Mouse (Mus musculus) right cerebral cortex, adult 2 months (tissue): ENCODE measurements around the gene Zscan5b.
"Not testable (repeated sequence)": the region's sequence is repeated elsewhere in the genome, so short reads cannot be mapped to it uniquely, and the experiment has no call there.

Experiments
- DNase-seq, 2 experiments: peaks; one replicate each; pipeline ENCODE4 v3.0.0; 2021 to 2022; ENCODE audit warnings: low spot score in 2 of 2

Gene Zscan5b

GRCm38 (mm10) chr7:6244361-6245292, 22.5 kb downstream of the Zscan5b start:
- DNase-seq, result no peak

- no peak for DNase-seq
These were observed 30.3 kb downstream of the Zscan5b start, which contains the start of gene Epp13 for GRCm38 (mm10) chr7:6252410-6252809. Gene Epp13 (plus strand): TSS chr7:6252710.

GRCm38 (mm10) chr7:6254451-6254850, 32.4 kb downstream of the Zscan5b start:
- no peak for DNase-seq

GRCm38 (mm10) chr7:6257386-6257785, 35.3 kb downstream of the Zscan5b start:
- no peak for DNase-seq

- DNase-seq, result no peak
These were observed 36.4 kb downstream of the Zscan5b start for GRCm38 (mm10) chr7:6258232-6259220.

- not testable (repeated sequence) for DNase-seq
These were observed 37.9 kb downstream of the Zscan5b start for GRCm38 (mm10) chr7:6260004-6260403.

- DNase-seq, result no peak
These were observed 40.0 kb downstream of the Zscan5b start for GRCm38 (mm10) chr7:6262120-6262519.

GRCm38 (mm10) chr7:6262984-6263383, 40.9 kb downstream of the Zscan5b start:
- DNase-seq, result no peak

GRCm38 (mm10) chr7:6265695-6266094, 43.6 kb downstream of the Zscan5b start:
- no peak for DNase-seq

- no peak for DNase-seq
These were observed 55.8 kb downstream of the Zscan5b start for GRCm38 (mm10) chr7:6277906-6278305.

GRCm38 (mm10) chr7:6282749-6283148, 60.7 kb downstream of the Zscan5b start:
- DNase-seq, result peak; percentile 85 to 87

GRCm38 (mm10) chr7:6283451-6284075, 61.5 kb downstream of the Zscan5b start:
- peak; percentile 88 to 93 for DNase-seq

GRCm38 (mm10) chr7:6284442-6285012, 62.4 kb downstream of the Zscan5b start:
- no peak for DNase-seq

GRCm38 (mm10) chr7:6285366-6285765, 63.3 kb downstream of the Zscan5b start:
- no peak for DNase-seq

- peak; percentile 97 to 98 for DNase-seq
These were observed 64.0 kb downstream of the Zscan5b start, which contains the start of gene Zfp667 for GRCm38 (mm10) chr7:6285842-6286705. Gene Zfp667 (plus strand): TSS chr7:6286579.

- peak; percentile 26 to 39 for DNase-seq
These were observed 64.9 kb downstream of the Zscan5b start for GRCm38 (mm10) chr7:6286921-6287531.
